Mouse (Mus musculus) lung, embryonic 15.5 days (tissue): ENCODE measurements around the gene Cpa1. TPM values are rescaled to one million over a fixed set of nuclear protein-coding genes. Genes with fewer than 3 reads are reported as not detected.

ENCODE experiments used
- polyA plus RNA-seq: library from polyadenylated mRNA; unstranded; fragments of >200 nt; fragmentation: Nextera tagmentation; extraction: Ambion mirVana; gene quantifications from 2 replicates; pipeline ENCODE4 v1.2.1, GENCODE M21; 2015

The Cpa1 gene
- polyA plus RNA-seq, 1 experiment from 2014 or later: 3.5 TPM

Other genes with a start within 250 kb of the Cpa1 start
- gene Zc3hc1, start 248.2 kb upstream of the Cpa1 start, polyA plus RNA-seq: 62.7 and 65.2 TPM in 2 replicates
- 21.5 and 23.2 TPM in 2 replicates for gene Klhdc10, start 237.3 kb upstream of the Cpa1 start, polyA plus RNA-seq
- 35.3 and 39.6 TPM in 2 replicates for gene Tmem209, start 129.4 kb upstream of the Cpa1 start, polyA plus RNA-seq
- gene Ssmem1, start 129.4 kb upstream of the Cpa1 start, polyA plus RNA-seq: 0.12 TPM in 1 of 2 replicates, not detected in the other
- gene Cpa2, start 97.6 kb upstream of the Cpa1 start, polyA plus RNA-seq: 6.6 and 10.5 TPM in 2 replicates
- 0.13 and 0.15 TPM in 2 replicates for gene Cpa4, start 70.8 kb upstream of the Cpa1 start, polyA plus RNA-seq
- gene Cpa5, start 28.2 kb upstream of the Cpa1 start, polyA plus RNA-seq: 0.18 TPM in 1 of 2 replicates, not detected in the other
- gene Cep41, start 54.5 kb downstream of the Cpa1 start, polyA plus RNA-seq: 12.1 and 13.0 TPM in 2 replicates
- 1,436 and 1,497 TPM in 2 replicates for gene Mest, start 84.3 kb downstream of the Cpa1 start, polyA plus RNA-seq